In genomic region chr6:129212421-129213195, GRCm38 (mm10) we compare ENCODE assay signal across 16 mouse cellular contexts. TPM values are rescaled to one million over a fixed set of nuclear protein-coding genes. Genes with fewer than 3 reads are reported as not detected.
DNase-seq lines count a peak whose midpoint lies in the region; ATAC-seq and TF ChIP-seq lines count a peak whose summit lies in the region.
"Had no signal": no experiment of that assay in that cellular context is flagged by ENCODE, and none has a peak within 500 bp of the region (broad histone marks: within the 10 kb centered on the region; RNA-seq: fewer than 3 reads in every experiment).

No protein-coding gene starts in this region.

- no peaks in the 10 kb centered on the region for H3K36me3 ChIP-seq in lung, postnatal 0 days (ENCODE audit: insufficient read depth, low read length)
- H3K36me3 ChIP-seq in kidney, embryonic 16.5 days (ENCODE audit: insufficient read depth, low read length) = no peaks in the 10 kb centered on the region
- H3K36me3 ChIP-seq in stomach, embryonic 16.5 days (ENCODE audit: control insufficient read depth, insufficient read depth, low read length) = no peaks in the 10 kb centered on the region
- no peaks in the 10 kb centered on the region for H3K36me3 ChIP-seq in hindbrain, postnatal 0 days (ENCODE audit: insufficient read depth, low read length)
- H3K36me3 ChIP-seq: embryonic facial prominence, embryonic 13.5 days; heart, embryonic 15.5 days; lung, embryonic 15.5 days had no signal

- no peak overlapping the region for H3K4me2 ChIP-seq in lung, postnatal 0 days (replicated peaks; ENCODE audit: low read depth, low read length)
- H3K4me2 ChIP-seq in kidney, embryonic 16.5 days (replicated peaks; ENCODE audit: low read depth, low read length) = 0 out of 2 replicates have a peak overlapping the region, but pooled peaks have one; percentile 10
- H3K4me2 ChIP-seq in stomach, embryonic 16.5 days (ENCODE audit: low read depth, low read length) = no peak overlapping the region
- H3K4me2 ChIP-seq in hindbrain, postnatal 0 days (ENCODE audit: low read depth, low read length) = no peak overlapping the region
- H3K4me2 ChIP-seq: embryonic facial prominence, embryonic 13.5 days; heart, embryonic 15.5 days; lung, embryonic 15.5 days had no signal

- no peaks in the 10 kb centered on the region for H3K27me3 ChIP-seq in lung, postnatal 0 days (replicated peaks; ENCODE audit: insufficient read depth, low read length)
- no peaks in the 10 kb centered on the region for H3K27me3 ChIP-seq in kidney, embryonic 16.5 days (ENCODE audit: insufficient read depth, low read length)
- H3K27me3 ChIP-seq in stomach, embryonic 16.5 days (ENCODE audit: control insufficient read depth, insufficient read depth, low read length) = no peaks in the 10 kb centered on the region
- H3K27me3 ChIP-seq in hindbrain, postnatal 0 days (ENCODE audit: insufficient read depth, low read length) = no peaks in the 10 kb centered on the region
- H3K27me3 ChIP-seq: CH12.LX; embryonic facial prominence, embryonic 13.5 days; heart, embryonic 15.5 days; lung, embryonic 15.5 days had no signal

- TF ChIP-seq EP300 in lung, postnatal 0 days (IDR thresholded peaks at IDR 0.05) = 0 out of 2 replicates have a peak, but pooled peaks have one; percentile 17

- peaks cover 8% of the 10 kb centered on the region; the same call in 1 of the 2 replicates for H3K4me1 ChIP-seq in lung, postnatal 0 days (ENCODE audit: insufficient read depth, low read depth, low read length)
- peaks cover 29% of the 10 kb centered on the region for H3K4me1 ChIP-seq in kidney, embryonic 16.5 days (ENCODE audit: insufficient read depth, low read length)
- peaks cover 8% of the 10 kb centered on the region; the same call in 1 of the 2 replicates for H3K4me1 ChIP-seq in stomach, embryonic 16.5 days (ENCODE audit: control insufficient read depth, insufficient read depth, low read length)
- no peaks in the 10 kb centered on the region for H3K4me1 ChIP-seq in hindbrain, postnatal 0 days (ENCODE audit: insufficient read depth, low read length)
- H3K4me1 ChIP-seq: embryonic facial prominence, embryonic 13.5 days had no signal

- H3K4me3 ChIP-seq in lung, postnatal 0 days (ENCODE audit: low read depth, low read length) = no peak overlapping the region
- H3K4me3 ChIP-seq in kidney, embryonic 16.5 days (ENCODE audit: low read length) = no peak overlapping the region
- no peak overlapping the region for H3K4me3 ChIP-seq in stomach, embryonic 16.5 days (replicated peaks; ENCODE audit: low read length)
- no peak overlapping the region for H3K4me3 ChIP-seq in hindbrain, postnatal 0 days (ENCODE audit: low read length)
- H3K4me3 ChIP-seq: embryonic facial prominence, embryonic 13.5 days; heart, embryonic 15.5 days; left cerebral cortex, adult 2 months; lung, embryonic 15.5 days had no signal

- H3K9ac ChIP-seq in lung, postnatal 0 days (replicated peaks; ENCODE audit: low read depth) = no peak overlapping the region
- H3K9ac ChIP-seq in kidney, embryonic 16.5 days (replicated peaks; ENCODE audit: low read length) = no peak overlapping the region
- H3K9ac ChIP-seq in stomach, embryonic 16.5 days (ENCODE audit: low read length) = no peak overlapping the region
- H3K9ac ChIP-seq in hindbrain, postnatal 0 days (replicated peaks; ENCODE audit: low read length) = no peak overlapping the region
- H3K9ac ChIP-seq: embryonic facial prominence, embryonic 13.5 days; heart, embryonic 15.5 days; lung, embryonic 15.5 days had no signal

- DNase-seq in lung, postnatal 0 days (ENCODE audit: low spot score) = peak; percentile 28
- no peak for DNase-seq in lung, postnatal 4 days
- DNase-seq in induced T-regulatory cell, adult 2 months (ENCODE audit: low read depth) = peak; percentile 28
- no peak for DNase-seq in urinary bladder, postnatal 4 days (ENCODE audit: low spot score in 2 of 2)
- DNase-seq in hindbrain, postnatal 0 days (ENCODE audit: low spot score) = no peak
- DNase-seq: cerebellum, postnatal 10 days; midbrain, embryonic 14.5 days; right cerebral cortex, postnatal 25 days had no signal

- TF ChIP-seq CTCF in lung, postnatal 0 days (IDR thresholded peaks at IDR 0.05) = no peak
- TF ChIP-seq CTCF in hindbrain, postnatal 0 days (IDR thresholded peaks at IDR 0.05; ENCODE audit: low read depth) = no peak

- H3K9me3 ChIP-seq in lung, postnatal 0 days (ENCODE audit: low read length) = no peaks in the 10 kb centered on the region
- no peaks in the 10 kb centered on the region for H3K9me3 ChIP-seq in kidney, embryonic 16.5 days (ENCODE audit: low read length)
- no peaks in the 10 kb centered on the region for H3K9me3 ChIP-seq in stomach, embryonic 16.5 days (replicated peaks; ENCODE audit: control insufficient read depth, low read length)
- H3K9me3 ChIP-seq in hindbrain, postnatal 0 days (ENCODE audit: low read length) = no peaks in the 10 kb centered on the region
- H3K9me3 ChIP-seq: embryonic facial prominence, embryonic 13.5 days; heart, embryonic 15.5 days; lung, embryonic 15.5 days had no signal

- ATAC-seq in lung, postnatal 0 days = no peak
- ATAC-seq in kidney, embryonic 16.5 days (ENCODE audit: low FRiP score, low TSS enrichment) = peak; percentile 82
- ATAC-seq in stomach, embryonic 16.5 days (ENCODE audit: insufficient read depth, low FRiP score) = no peak
- ATAC-seq in hindbrain, postnatal 0 days = no peak

- peak overlapping the region; percentile 43 for H3K27ac ChIP-seq in lung, postnatal 0 days (ENCODE audit: low read length)
- H3K27ac ChIP-seq in kidney, embryonic 16.5 days (ENCODE audit: low read length) = peak overlapping the region; percentile 92
- H3K27ac ChIP-seq in stomach, embryonic 16.5 days (ENCODE audit: low read length) = peak overlapping the region; percentile 73
- no peak overlapping the region for H3K27ac ChIP-seq in hindbrain, postnatal 0 days
- H3K27ac ChIP-seq: embryonic facial prominence, embryonic 13.5 days; heart, embryonic 15.5 days; left cerebral cortex, adult 2 months; lung, embryonic 15.5 days had no signal

RNA-seq across cellular contexts. Expression of gene Clec2d, which starts 32.2 kb away (rescaled TPM):
- 4.5 and 5.1 TPM in 2 replicates for polyA plus RNA-seq in lung, postnatal 0 days (2015; fragmentation: Nextera tagmentation; extraction: Ambion mirVana)
- polyA plus RNA-seq in kidney, embryonic 16.5 days (2015; fragmentation: Nextera tagmentation; extraction: Ambion mirVana) = 0.90 and 0.91 TPM in 2 replicates
- 0.72 and 0.81 TPM in 2 replicates for polyA plus RNA-seq in stomach, embryonic 16.5 days (2015; fragmentation: Nextera tagmentation; extraction: Ambion mirVana)
- total RNA-seq in hindbrain, postnatal 0 days (2014; rRNA removed) = 10.0 and 10.5 TPM in 2 replicates
- polyA plus RNA-seq in hindbrain, postnatal 0 days (2015; fragmentation: Nextera tagmentation; extraction: Ambion mirVana) = 0.24 TPM in 1 of 2 replicates, not detected in the other
- polyA plus RNA-seq: neural tube, embryonic 14.5 days had no signal

Comparison
In these comparisons a context has a peak if more than half of its experiments do, and no peak if none do; other contexts are left out.
1. DNase-seq: peak in lung, postnatal 0 days (single experiment) and induced T-regulatory cell, adult 2 months (single experiment); none in lung, postnatal 4 days (0 of 2), urinary bladder, postnatal 4 days (0 of 2) and hindbrain, postnatal 0 days (single experiment).